Mouse (Mus musculus): ENCODE measurements around the gene Tbx6. TPM values are rescaled to one million over a fixed set of nuclear protein-coding genes. Genes with fewer than 3 reads are reported as not detected.

Tbx6 gene
- polyA plus RNA-seq, 1 experiment, result 0.01 TPM

DNA sequence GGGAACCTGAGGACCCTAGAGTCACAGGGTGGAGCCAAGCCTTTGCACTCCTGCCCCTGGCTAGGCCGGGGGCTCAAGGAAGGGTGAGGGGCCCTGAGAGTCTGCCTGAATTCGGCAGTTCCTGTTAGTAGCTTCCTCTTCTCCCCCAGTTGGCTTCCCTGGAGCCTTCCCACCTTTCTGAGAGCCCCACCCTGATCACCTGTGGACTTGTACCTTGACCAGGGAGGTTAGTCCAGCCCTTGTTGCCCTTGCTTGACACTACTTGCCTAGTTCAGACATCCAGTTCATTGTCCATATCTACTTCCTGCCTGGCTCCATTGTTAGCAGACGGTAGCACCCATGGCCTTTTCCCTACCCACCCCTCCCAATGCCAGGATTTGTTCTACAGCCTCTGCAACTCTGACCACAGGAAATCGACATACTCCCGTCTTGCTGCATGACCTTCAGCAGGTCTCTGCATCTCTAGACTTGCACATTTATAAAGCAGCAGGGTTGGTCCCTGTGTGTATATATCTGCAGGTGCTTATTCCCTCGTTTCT lies 19.7 kb upstream of the Tbx6 start:
- Histone ChIP-seq H3K79me2 (ENCODE audit: control insufficient read depth, insufficient read depth) (peaks cover 22% of the 10 kb centered on the region), H3K27me3 (ENCODE audit: control insufficient read depth, insufficient read depth, insufficient read length) (no peaks in the 10 kb centered on the region), H3ac (ENCODE audit: control insufficient read depth, insufficient read length, low read depth) (no peak overlapping the region), H3K36me3 (ENCODE audit: control insufficient read depth, insufficient read depth) (peaks cover 15% of the 10 kb centered on the region), H3K79me3 (ENCODE audit: low read depth) (peaks cover 1% of the 10 kb centered on the region), H3K4me3 (ENCODE audit: insufficient read depth, poor library complexity, severe bottlenecking) (no peak overlapping the region)
- TF ChIP-seq MYOG (IDR thresholded peaks at IDR 0.05; ENCODE audit: control insufficient read depth, extremely low read depth, insufficient read length) (no peak), USF1 (IDR thresholded peaks at IDR 0.05; ENCODE audit: low read depth) (no peak), CTCF (IDR thresholded peaks at IDR 0.05; ENCODE audit: control insufficient read depth, insufficient read depth, insufficient read length) (no peak), CEBPB (IDR thresholded peaks at IDR 0.05; ENCODE audit: low read depth) (no peak), FOSL1 (IDR thresholded peaks at IDR 0.05; ENCODE audit: insufficient read depth, low read length, poor library complexity, severe bottlenecking) (no peak), MAX (IDR thresholded peaks at IDR 0.05) (no peak), MYOD1 (IDR thresholded peaks at IDR 0.05; ENCODE audit: control insufficient read depth, insufficient read length, low read depth) (no peak)

DNA sequence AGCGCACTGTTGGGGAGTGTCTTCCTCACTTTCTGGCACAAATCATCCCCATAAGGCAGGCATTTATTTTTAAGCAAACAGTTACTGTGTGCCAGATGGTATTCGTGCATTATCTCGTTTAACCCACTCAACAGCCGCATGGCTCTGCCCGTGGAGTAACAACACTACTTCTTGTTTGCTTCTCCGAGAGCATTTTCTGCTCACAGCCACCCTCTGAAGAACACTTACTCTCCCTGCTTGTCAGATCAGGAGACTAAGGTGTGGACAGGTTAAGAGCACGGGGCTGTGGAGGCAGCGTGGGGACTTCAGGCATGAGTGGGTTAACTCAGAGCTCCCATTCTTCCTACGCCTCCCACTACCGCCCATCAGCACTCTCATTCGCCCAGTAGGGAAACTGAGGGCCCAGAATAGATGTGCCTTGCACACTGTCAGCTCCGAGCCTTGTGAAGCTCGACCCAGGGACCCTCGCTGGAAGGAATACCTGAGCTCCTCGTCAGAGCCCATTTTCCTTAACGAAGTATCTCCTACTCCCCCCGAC lies 18.7 kb upstream of the Tbx6 start:
- Histone ChIP-seq H3K27me3 (ENCODE audit: control insufficient read depth, insufficient read depth, insufficient read length) (no peaks in the 10 kb centered on the region), H3K79me3 (ENCODE audit: low read depth) (peaks cover 1% of the 10 kb centered on the region), H3K4me3 (ENCODE audit: insufficient read depth, poor library complexity, severe bottlenecking) (no peak overlapping the region), H3K36me3 (ENCODE audit: control insufficient read depth, insufficient read depth) (peaks cover 22% of the 10 kb centered on the region), H3ac (ENCODE audit: control insufficient read depth, insufficient read length, low read depth) (no peak overlapping the region), H3K79me2 (ENCODE audit: control insufficient read depth, insufficient read depth) (peaks cover 22% of the 10 kb centered on the region)
- TF ChIP-seq MYOG (IDR thresholded peaks at IDR 0.05; ENCODE audit: control insufficient read depth, extremely low read depth, insufficient read length) (no peak), MYOD1 (IDR thresholded peaks at IDR 0.05; ENCODE audit: control insufficient read depth, insufficient read length, low read depth) (no peak), MAX (IDR thresholded peaks at IDR 0.05) (no peak), CEBPB (IDR thresholded peaks at IDR 0.05; ENCODE audit: low read depth) (no peak), CTCF (IDR thresholded peaks at IDR 0.05; ENCODE audit: control insufficient read depth, insufficient read depth, insufficient read length) (no peak), USF1 (IDR thresholded peaks at IDR 0.05; ENCODE audit: low read depth) (no peak), FOSL1 (IDR thresholded peaks at IDR 0.05; ENCODE audit: insufficient read depth, low read length, poor library complexity, severe bottlenecking) (no peak)

DNA sequence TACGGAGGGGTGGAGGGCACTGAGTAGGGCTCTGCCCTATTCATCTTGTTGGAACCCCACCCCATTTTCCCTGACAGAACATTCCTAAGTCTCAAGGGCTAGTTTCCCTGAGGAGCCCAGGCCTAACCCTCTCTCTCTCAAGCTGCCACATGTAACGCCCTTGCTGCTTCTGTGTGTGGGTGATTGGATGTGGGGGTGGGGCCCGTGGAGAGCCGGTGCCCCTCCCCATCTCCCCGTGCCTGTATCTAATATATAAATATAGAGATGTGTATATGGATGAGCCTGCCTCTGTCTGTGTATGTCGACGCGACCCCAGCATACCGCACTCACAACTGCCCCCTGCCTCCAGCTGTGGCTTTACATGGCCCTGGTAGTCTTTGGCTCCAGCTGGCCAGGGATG lies 15.7 kb upstream of the Tbx6 start:
- no peak for TF ChIP-seq MYOD1 (IDR thresholded peaks at IDR 0.05; ENCODE audit: control insufficient read depth, insufficient read length, low read depth)
- TF ChIP-seq MYOG (IDR thresholded peaks at IDR 0.05; ENCODE audit: control insufficient read depth, extremely low read depth, insufficient read length), result no peak
- no peak for TF ChIP-seq MAX (IDR thresholded peaks at IDR 0.05)
- TF ChIP-seq FOSL1 (IDR thresholded peaks at IDR 0.05; ENCODE audit: insufficient read depth, low read length, poor library complexity, severe bottlenecking), result no peak
- no peak for TF ChIP-seq USF1 (IDR thresholded peaks at IDR 0.05; ENCODE audit: low read depth)
- no peak for TF ChIP-seq CEBPB (IDR thresholded peaks at IDR 0.05; ENCODE audit: low read depth)
- no peak for TF ChIP-seq CTCF (IDR thresholded peaks at IDR 0.05; ENCODE audit: control insufficient read depth, insufficient read depth, insufficient read length)

DNA sequence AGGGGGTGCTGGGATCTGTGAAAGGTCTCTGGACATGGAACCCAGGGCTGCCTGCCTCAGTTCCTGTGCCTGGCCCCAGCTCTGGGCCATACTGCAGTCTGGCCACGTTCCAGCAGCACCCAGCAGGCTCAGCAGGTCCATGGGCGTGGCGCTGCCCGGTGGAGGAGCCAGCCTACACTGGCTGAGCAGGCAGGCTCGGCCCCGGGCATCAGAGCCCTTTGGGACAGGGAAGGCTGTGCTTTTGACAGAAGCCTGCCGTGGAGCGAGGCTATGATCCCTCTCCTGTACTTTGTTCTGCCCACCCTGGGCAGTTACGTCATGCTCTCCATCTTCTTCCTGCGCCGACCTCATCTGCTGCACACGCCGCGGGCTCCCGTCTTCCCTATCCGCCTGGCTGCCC lies 15.1 kb upstream of the Tbx6 start, which contains the start of gene Gdpd3:
TSS of gene Gdpd3 (plus strand) at position 134 of the 400 bp plus-strand sequence.
- no peak for TF ChIP-seq FOSL1 (IDR thresholded peaks at IDR 0.05; ENCODE audit: insufficient read depth, low read length, poor library complexity, severe bottlenecking)
- TF ChIP-seq MAX (IDR thresholded peaks at IDR 0.05), result no peak
- TF ChIP-seq CEBPB (IDR thresholded peaks at IDR 0.05; ENCODE audit: low read depth), result no peak
- no peak for TF ChIP-seq MYOG (IDR thresholded peaks at IDR 0.05; ENCODE audit: control insufficient read depth, extremely low read depth, insufficient read length)
- no peak for TF ChIP-seq USF1 (IDR thresholded peaks at IDR 0.05; ENCODE audit: low read depth)
- no peak for TF ChIP-seq CTCF (IDR thresholded peaks at IDR 0.05; ENCODE audit: control insufficient read depth, insufficient read depth, insufficient read length)
- no peak for TF ChIP-seq MYOD1 (IDR thresholded peaks at IDR 0.05; ENCODE audit: control insufficient read depth, insufficient read length, low read depth)
- no peaks in the 10 kb centered on the region for H3K27me3 ChIP-seq (ENCODE audit: control insufficient read depth, insufficient read depth, insufficient read length)
- H3K36me3 ChIP-seq (ENCODE audit: control insufficient read depth, insufficient read depth), result peaks cover 22% of the 10 kb centered on the region
- H3K79me3 ChIP-seq (ENCODE audit: low read depth), result peaks cover 1% of the 10 kb centered on the region
- H3K4me3 ChIP-seq (ENCODE audit: insufficient read depth, poor library complexity, severe bottlenecking), result no peak within 1 kb of the TSS
- peaks cover 8% of the 10 kb centered on the region for H3K79me2 ChIP-seq (ENCODE audit: control insufficient read depth, insufficient read depth)
- no peak within 1 kb of the TSS for H3ac ChIP-seq (ENCODE audit: control insufficient read depth, insufficient read length, low read depth)

More for the DNA sequence above, 15.7 kb upstream of the Tbx6 start:
- H3K27me3 ChIP-seq (ENCODE audit: control insufficient read depth, insufficient read depth, insufficient read length), result no peaks in the 10 kb centered on the region
- peaks cover 14% of the 10 kb centered on the region for H3K79me2 ChIP-seq (ENCODE audit: control insufficient read depth, insufficient read depth)
- H3K4me3 ChIP-seq (ENCODE audit: insufficient read depth, poor library complexity, severe bottlenecking), result no peak overlapping the region
- H3K36me3 ChIP-seq (ENCODE audit: control insufficient read depth, insufficient read depth), result peaks cover 22% of the 10 kb centered on the region
- peaks cover 1% of the 10 kb centered on the region for H3K79me3 ChIP-seq (ENCODE audit: low read depth)
- H3ac ChIP-seq (ENCODE audit: control insufficient read depth, insufficient read length, low read depth), result no peak overlapping the region

DNA sequence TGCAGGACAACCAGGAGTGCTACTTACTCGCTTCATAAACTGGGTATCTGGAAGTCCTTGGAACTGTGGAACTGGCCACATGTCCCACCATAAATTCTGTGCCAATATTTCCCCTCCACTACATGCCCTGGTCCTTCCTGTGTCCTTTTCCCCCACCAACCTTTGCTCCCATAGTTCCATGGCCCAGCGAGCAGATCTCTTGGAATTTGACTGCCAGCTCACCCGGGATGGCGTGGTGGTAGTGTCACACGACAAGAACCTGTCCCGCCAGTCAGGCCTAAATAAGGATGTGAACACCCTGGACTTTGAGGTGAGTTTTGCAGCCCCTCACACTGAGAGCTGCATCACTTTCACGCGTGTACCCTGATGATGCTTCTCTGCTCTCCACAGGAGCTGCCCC lies 14.3 kb upstream of the Tbx6 start:
- Histone ChIP-seq H3K79me3 (ENCODE audit: low read depth) (peaks cover 1% of the 10 kb centered on the region), H3K79me2 (ENCODE audit: control insufficient read depth, insufficient read depth) (peaks cover under 1% of the 10 kb centered on the region), H3K27me3 (ENCODE audit: control insufficient read depth, insufficient read depth, insufficient read length) (no peaks in the 10 kb centered on the region), H3K4me3 (ENCODE audit: insufficient read depth, poor library complexity, severe bottlenecking) (no peak overlapping the region), H3ac (ENCODE audit: control insufficient read depth, insufficient read length, low read depth) (no peak overlapping the region), H3K36me3 (ENCODE audit: control insufficient read depth, insufficient read depth) (peaks cover 18% of the 10 kb centered on the region)
- TF ChIP-seq USF1 (IDR thresholded peaks at IDR 0.05; ENCODE audit: low read depth), result no peak
- TF ChIP-seq CTCF (IDR thresholded peaks at IDR 0.05; ENCODE audit: control insufficient read depth, insufficient read depth, insufficient read length), result no peak
- TF ChIP-seq MYOG (IDR thresholded peaks at IDR 0.05; ENCODE audit: control insufficient read depth, extremely low read depth, insufficient read length), result no peak
- TF ChIP-seq MYOD1 (IDR thresholded peaks at IDR 0.05; ENCODE audit: control insufficient read depth, insufficient read length, low read depth), result no peak
- TF ChIP-seq MAX (IDR thresholded peaks at IDR 0.05), result no peak
- TF ChIP-seq FOSL1 (IDR thresholded peaks at IDR 0.05; ENCODE audit: insufficient read depth, low read length, poor library complexity, severe bottlenecking), result no peak
- TF ChIP-seq CEBPB (IDR thresholded peaks at IDR 0.05; ENCODE audit: low read depth), result no peak
